Mouse (Mus musculus): ENCODE data around the gene Slc3a2. TPM values are rescaled to one million over a fixed set of nuclear protein-coding genes. Genes with fewer than 3 reads are reported as not detected.

Gene Slc3a2
- polyA plus RNA-seq, 1 experiment from 2014 or later: 118 TPM

DNA sequence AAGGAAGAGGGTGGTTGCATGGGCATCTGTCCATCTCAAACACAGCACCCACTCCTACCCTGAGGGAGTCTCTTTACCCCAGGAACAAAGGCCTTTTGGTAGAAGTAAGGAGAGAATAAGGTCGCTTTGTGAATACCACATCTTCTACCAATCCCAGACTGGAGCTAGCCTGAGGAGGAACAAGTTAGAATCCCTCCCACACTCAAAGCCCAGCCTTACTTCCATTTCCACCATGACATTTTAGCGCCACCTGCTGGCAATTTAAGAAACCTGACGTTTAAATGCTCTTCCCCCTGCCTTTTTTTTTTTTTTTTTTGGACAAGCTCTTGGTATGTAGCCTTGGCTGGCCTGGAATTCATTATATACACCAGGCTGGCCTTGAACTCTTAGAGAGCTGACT lies 40.2 kb downstream of the Slc3a2 start:
- peak; percentile 36 for ATAC-seq (ENCODE audit: low read depth)

DNA sequence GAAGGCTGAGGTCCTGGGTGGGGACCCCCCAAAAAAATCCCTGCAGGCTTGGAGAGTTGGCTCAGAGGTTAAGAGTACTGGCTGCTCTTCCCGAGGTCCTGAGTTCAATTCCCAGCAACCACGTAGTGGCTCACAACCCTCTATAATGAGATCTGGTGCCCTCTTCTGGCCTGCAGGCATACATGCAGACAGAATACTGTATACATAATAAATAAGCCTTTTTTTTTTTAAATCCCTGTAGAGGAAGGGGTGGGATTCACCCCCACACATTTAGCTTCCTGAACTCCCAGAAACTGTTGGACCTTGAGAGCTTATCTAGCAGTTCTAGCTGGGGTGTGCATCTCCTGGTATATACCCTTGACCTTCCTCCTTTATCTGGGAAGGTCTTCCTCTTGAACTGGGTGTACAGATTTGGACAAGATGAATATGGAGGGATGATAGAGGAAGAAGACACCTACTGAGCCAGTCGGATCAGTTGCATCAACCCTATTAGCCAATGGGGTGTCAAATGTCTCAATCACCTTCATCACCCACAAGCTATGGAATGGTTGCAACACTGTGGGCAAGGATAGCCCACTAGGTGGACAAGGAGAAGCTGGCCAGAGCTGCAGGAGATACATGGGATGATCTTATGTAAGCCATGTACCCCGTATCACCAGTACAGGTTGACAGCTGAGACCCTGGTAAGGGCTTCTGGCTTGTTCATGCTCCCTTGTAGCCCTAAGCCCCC lies 41.4 kb downstream of the Slc3a2 start:
- Histone ChIP-seq H3K9me3 (replicated peaks) (no peaks in the 10 kb centered on the region), H3K36me3 (no peaks in the 10 kb centered on the region), H3K4me3 (replicated peaks) (no peak overlapping the region), H3K4me2 (no peak overlapping the region), H3K9ac (no peak overlapping the region), H3K27ac (no peak overlapping the region), H3K27me3 (no peaks in the 10 kb centered on the region), H3K4me1 (replicated peaks) (peaks cover 3% of the 10 kb centered on the region; the same call in 1 of the 2 replicates)
- 66% methylated on average over 4 of the region's 4 CpGs for WGBS (ENCODE audit: insufficient replicate concordance)
- ATAC-seq (ENCODE audit: low read depth) (no peak), DNase-seq (no peak)

More for the DNA sequence above, 40.2 kb downstream of the Slc3a2 start:
- H3K9ac ChIP-seq: no peak overlapping the region
- H3K4me1 ChIP-seq (replicated peaks): peaks cover 3% of the 10 kb centered on the region; the same call in 1 of the 2 replicates
- H3K27ac ChIP-seq: no peak overlapping the region
- DNase-seq: peak; percentile 57
- WGBS (ENCODE audit: insufficient replicate concordance): 4% methylated on average over 3 of the region's 3 CpGs
- no peaks in the 10 kb centered on the region for H3K27me3 ChIP-seq
- no peaks in the 10 kb centered on the region for H3K9me3 ChIP-seq (replicated peaks)
- no peak overlapping the region for H3K4me2 ChIP-seq
- no peaks in the 10 kb centered on the region for H3K36me3 ChIP-seq
- no peak overlapping the region for H3K4me3 ChIP-seq (replicated peaks)

DNA sequence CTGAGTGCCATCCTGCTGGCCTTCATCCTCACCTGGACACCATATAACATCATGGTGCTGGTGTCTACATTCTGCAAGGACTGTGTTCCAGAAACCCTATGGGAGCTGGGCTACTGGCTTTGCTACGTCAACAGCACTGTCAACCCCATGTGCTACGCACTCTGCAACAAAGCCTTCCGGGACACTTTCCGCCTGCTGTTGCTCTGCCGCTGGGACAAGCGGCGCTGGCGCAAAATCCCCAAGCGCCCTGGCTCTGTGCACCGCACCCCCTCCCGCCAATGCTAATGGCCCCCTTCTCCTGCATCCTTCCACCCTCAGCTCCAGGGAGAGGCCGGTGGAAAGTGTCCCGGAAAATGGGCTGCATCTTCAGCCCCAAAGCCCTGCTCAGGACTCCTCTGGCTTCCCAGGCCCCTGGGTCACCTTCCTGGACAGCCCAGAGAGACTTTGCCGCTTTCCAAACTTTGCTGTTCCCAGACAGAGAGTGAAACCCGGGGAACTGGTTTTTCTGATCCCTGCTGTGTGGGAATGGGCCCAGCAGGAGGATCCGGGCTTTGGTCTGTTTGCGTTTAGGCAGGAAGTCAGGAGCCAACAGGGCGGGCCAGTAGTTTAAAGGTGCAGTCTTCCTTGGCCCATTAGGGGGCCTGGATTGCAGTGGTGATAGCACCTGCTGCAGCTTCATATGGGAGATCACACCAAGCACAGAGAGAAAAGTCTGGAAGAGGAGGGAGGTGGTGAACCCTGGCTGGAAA lies 44.0 kb downstream of the Slc3a2 start:
- H3K9me3 ChIP-seq (replicated peaks): no peaks in the 10 kb centered on the region
- no peak overlapping the region for H3K4me3 ChIP-seq (replicated peaks)
- DNase-seq (no peak), ATAC-seq (ENCODE audit: low read depth) (no peak)
- H3K27ac ChIP-seq: no peak overlapping the region
- 44% methylated on average over 18 of the region's 18 CpGs for WGBS (ENCODE audit: insufficient replicate concordance)
- H3K4me2 ChIP-seq: peak overlapping the region; percentile 17; the same call in 1 of the 2 replicates
- H3K9ac ChIP-seq: peak overlapping the region; percentile 8; the same call in 1 of the 2 replicates
- H3K36me3 ChIP-seq: no peaks in the 10 kb centered on the region
- H3K27me3 ChIP-seq: no peaks in the 10 kb centered on the region
- peaks cover 13% of the 10 kb centered on the region for H3K4me1 ChIP-seq (replicated peaks)

DNA sequence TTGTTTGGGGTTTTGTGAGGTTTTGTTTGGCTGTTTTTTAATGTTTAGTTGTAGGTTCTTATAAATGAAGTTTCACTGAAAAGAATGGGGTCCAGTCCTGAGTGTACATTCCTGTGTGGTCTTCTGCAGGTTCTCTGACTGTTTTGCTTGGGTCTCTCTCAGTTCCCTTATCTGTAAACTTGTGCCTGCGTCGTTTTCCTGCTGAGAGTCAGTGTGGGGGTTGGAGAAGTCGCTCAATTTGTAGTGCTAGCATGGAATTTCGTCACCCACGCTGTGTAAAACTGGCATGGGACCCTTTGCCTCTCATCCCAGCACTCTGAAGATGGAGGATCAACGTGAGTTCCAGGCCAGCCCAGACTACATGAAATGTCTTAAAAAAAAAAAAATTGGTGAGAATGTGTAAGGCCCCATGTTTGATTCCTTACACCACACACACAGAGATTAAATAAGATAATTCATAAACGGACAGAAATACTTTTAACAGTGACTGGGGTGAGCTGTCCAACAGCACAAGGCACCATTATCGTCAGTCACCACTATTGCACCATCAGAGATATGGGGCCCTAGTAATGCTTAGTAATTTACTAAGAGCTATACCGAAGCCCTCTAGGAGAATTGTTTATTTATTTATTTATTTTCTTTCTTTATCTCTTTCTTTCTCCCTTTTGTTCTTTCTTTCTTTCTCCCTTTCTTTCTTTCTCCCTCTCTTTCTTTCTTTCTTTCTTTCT lies 49.7 kb downstream of the Slc3a2 start:
- peak overlapping the region; percentile 39 for H3K4me2 ChIP-seq
- no peaks in the 10 kb centered on the region for H3K36me3 ChIP-seq
- no peaks in the 10 kb centered on the region for H3K9me3 ChIP-seq (replicated peaks)
- DNase-seq: no peak
- no peaks in the 10 kb centered on the region for H3K27me3 ChIP-seq
- H3K27ac ChIP-seq: peak overlapping the region; percentile 65
- H3K9ac ChIP-seq: no peak overlapping the region
- peak; percentile 76 for ATAC-seq (ENCODE audit: low read depth)
- H3K4me3 ChIP-seq (replicated peaks): no peak overlapping the region
- H3K4me1 ChIP-seq (replicated peaks): peaks cover 35% of the 10 kb centered on the region
- WGBS (ENCODE audit: insufficient replicate concordance): 12% methylated on average over 9 of the region's 9 CpGs

DNA sequence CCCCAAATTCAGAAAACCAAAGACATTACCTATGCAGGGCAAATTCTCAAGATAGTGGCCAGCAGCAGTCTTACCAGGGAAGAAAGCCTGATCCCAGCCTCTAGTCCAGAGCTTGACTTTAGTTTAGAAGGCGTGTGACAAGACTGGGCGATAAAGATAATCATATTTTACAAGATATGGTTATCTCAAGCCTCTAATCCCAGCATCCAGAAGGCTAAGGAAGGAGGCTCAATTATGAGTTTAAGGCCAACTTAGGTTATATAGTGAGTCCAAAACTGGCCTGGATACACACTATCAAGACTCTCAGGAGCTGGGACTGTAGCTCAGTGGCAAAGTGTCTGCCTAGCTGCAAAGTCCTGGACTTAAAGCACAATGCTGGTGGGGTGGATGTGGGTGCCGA lies 50.3 kb downstream of the Slc3a2 start:
- H3K4me3 ChIP-seq (replicated peaks): no peak overlapping the region
- no peak overlapping the region for H3K9ac ChIP-seq
- H3K4me2 ChIP-seq: peak overlapping the region; percentile 39
- H3K27ac ChIP-seq: peak overlapping the region; percentile 65
- H3K36me3 ChIP-seq: no peaks in the 10 kb centered on the region
- no peak for DNase-seq
- H3K9me3 ChIP-seq (replicated peaks): no peaks in the 10 kb centered on the region
- no peaks in the 10 kb centered on the region for H3K27me3 ChIP-seq
- peak; percentile 84 for ATAC-seq (ENCODE audit: low read depth)
- peaks cover 35% of the 10 kb centered on the region for H3K4me1 ChIP-seq (replicated peaks)
- WGBS (ENCODE audit: insufficient replicate concordance): 29% methylated on average over 3 of the region's 3 CpGs

DNA sequence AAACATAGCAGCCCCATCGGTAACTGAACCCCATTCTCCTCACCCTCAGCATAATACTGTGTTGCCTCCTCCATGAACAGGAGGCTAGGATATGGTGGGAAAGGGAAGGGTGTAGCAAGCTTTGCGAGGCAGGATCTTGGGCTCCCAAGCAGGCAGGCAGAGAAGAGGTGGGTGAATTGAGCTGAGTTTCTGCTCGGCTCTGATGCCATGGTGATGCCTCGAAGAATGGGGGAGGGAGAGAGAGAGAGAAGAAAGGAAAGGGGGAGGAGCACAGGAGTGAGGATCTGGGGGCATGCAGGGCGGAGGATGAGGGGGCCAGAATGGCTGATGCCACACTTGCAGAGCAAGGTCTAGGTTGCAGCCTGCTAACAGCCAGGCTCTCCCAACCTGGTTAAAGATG lies 57.4 kb downstream of the Slc3a2 start:
- Histone ChIP-seq H3K4me3 (replicated peaks) (no peak overlapping the region), H3K9ac (no peak overlapping the region), H3K27me3 (peaks cover 28% of the 10 kb centered on the region), H3K4me1 (replicated peaks) (peaks cover 41% of the 10 kb centered on the region), H3K27ac (no peak overlapping the region), H3K4me2 (no peak overlapping the region), H3K36me3 (no peaks in the 10 kb centered on the region), H3K9me3 (replicated peaks) (no peaks in the 10 kb centered on the region)
- ATAC-seq (ENCODE audit: low read depth) (no peak), DNase-seq (no peak)
- WGBS (ENCODE audit: insufficient replicate concordance): 58% methylated on average over 5 of the region's 5 CpGs

DNA sequence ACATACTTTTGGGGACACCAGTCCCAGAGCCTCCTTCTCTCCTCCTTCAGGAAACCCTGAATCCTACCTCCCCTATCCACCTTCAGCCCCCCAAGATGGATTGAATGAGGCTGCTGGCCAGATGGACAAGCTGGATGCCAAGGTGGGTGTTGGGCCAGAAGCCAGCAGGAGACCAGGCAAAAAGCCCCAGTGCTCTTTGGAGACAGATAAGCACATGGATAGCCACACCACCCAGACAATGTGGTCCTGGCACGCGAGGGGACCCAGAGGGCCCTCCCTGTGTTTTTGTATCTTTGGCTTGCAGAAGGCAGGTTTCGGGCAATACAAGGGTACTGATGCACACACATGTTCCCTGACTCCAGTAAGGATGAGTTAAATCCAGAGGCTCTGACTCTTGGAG lies 58.3 kb downstream of the Slc3a2 start:
- Histone ChIP-seq H3K4me3 (replicated peaks) (no peak overlapping the region), H3K4me1 (replicated peaks) (peaks cover 41% of the 10 kb centered on the region), H3K9me3 (replicated peaks) (no peaks in the 10 kb centered on the region), H3K36me3 (no peaks in the 10 kb centered on the region), H3K27me3 (peaks cover 34% of the 10 kb centered on the region), H3K27ac (no peak overlapping the region), H3K9ac (no peak overlapping the region), H3K4me2 (no peak overlapping the region)
- no peak for ATAC-seq (ENCODE audit: low read depth)
- DNase-seq: no peak
- 26% methylated on average over 3 of the region's 3 CpGs for WGBS (ENCODE audit: insufficient replicate concordance)

DNA sequence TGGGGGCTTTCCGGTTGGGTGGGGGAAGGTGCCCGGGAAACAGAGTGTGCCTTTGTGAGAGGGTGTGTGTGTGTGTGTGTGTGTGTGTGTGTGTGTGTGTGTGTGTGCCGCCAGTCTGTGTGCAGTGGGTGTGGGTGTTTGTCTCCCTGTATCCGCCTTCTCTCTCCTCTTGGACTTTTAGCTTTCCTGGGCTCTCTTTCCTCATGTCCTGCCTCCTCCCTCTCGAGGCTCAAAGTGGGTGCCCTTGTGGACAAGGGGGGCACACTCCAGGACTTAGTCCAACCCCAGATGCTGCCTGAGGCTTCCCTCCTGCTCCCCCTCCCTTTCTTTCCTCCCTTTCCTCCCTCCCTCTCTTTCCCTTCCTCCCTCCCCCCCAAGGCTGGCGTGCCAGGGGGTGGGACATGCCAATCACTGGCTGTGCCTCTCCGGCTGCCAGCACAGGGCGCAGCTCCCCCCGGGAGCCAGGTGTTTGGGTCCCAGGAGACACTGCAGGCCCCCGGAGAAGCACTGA lies 59.2 kb downstream of the Slc3a2 start:
- WGBS (ENCODE audit: insufficient replicate concordance): 47% methylated on average over 9 of the region's 10 CpGs
- H3K27ac ChIP-seq: no peak overlapping the region
- DNase-seq (no peak), ATAC-seq (ENCODE audit: low read depth) (no peak)
- H3K4me3 ChIP-seq (replicated peaks): no peak overlapping the region
- H3K9me3 ChIP-seq (replicated peaks): no peaks in the 10 kb centered on the region
- peaks cover 41% of the 10 kb centered on the region for H3K4me1 ChIP-seq (replicated peaks)
- H3K9ac ChIP-seq: no peak overlapping the region
- no peaks in the 10 kb centered on the region for H3K36me3 ChIP-seq
- H3K4me2 ChIP-seq: no peak overlapping the region
- peaks cover 34% of the 10 kb centered on the region for H3K27me3 ChIP-seq

DNA sequence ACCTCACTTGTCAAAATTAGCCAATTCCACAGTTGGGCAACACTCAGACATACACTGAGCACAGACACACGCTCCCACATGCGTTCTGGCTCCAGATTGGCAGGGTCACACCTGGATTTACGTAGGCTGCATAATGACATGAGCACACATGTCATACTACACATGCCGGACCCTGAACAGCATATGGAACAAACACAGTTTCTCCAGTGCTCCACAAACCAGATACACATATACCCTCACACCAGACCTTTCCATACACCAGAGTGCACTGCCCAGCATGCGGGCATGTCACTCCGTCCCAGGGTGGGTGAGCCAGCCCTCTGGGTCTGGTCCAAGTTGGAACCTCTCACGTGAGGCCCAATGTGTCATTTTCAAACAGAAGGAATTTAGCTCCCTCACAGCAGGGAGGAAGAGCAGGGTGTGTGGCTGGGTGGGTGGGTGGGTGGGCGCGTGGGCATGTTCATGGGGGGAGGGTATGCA lies 59.8 kb downstream of the Slc3a2 start, which contains the start of gene Chrm1:
TSS of gene Chrm1 (plus strand) at position 430 of the 480 bp plus-strand sequence.
- H3K9ac ChIP-seq: 0 out of 2 replicates have a peak within 1 kb of the TSS, but pooled peaks have one; percentile 60
- H3K4me2 ChIP-seq: peak within 1 kb of the TSS; percentile 76
- ATAC-seq (ENCODE audit: low read depth) (no peak), DNase-seq (no peak)
- no peaks in the 10 kb centered on the region for H3K36me3 ChIP-seq
- WGBS (ENCODE audit: insufficient replicate concordance): 73% methylated on average over 9 of the region's 9 CpGs
- 0 out of 2 replicates have a peak within 1 kb of the TSS, but pooled peaks have one; percentile 48 for H3K4me3 ChIP-seq (replicated peaks)
- H3K27ac ChIP-seq: no peak within 1 kb of the TSS
- H3K27me3 ChIP-seq: peaks cover 34% of the 10 kb centered on the region
- H3K4me1 ChIP-seq (replicated peaks): peaks cover 41% of the 10 kb centered on the region
- H3K9me3 ChIP-seq (replicated peaks): no peaks in the 10 kb centered on the region

DNA sequence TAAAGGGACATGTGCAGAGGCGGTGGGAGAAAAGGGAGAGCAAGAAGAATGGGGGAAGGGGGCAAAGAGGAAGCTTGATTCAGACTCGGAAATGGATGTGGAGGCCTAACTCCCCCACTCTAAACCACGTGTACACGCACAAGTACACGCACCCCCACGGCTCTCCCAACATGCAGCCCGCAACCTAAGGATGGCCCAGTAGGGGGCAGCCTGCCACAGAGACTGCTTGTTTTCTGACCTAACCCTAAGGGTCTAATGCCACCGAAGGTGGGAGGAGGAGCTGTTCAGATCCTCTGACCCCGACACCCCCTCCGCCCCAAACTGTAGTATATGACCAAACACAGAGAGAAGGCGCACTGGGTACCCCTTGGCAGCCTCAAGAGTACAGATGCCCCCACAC lies 60.8 kb downstream of the Slc3a2 start:
- Histone ChIP-seq H3K9ac (peak overlapping the region; percentile 60), H3K27ac (no peak overlapping the region), H3K4me2 (peak overlapping the region; percentile 76), H3K9me3 (replicated peaks) (no peaks in the 10 kb centered on the region), H3K27me3 (peaks cover 37% of the 10 kb centered on the region), H3K4me1 (replicated peaks) (peaks cover 40% of the 10 kb centered on the region), H3K4me3 (replicated peaks) (peak overlapping the region; percentile 48), H3K36me3 (no peaks in the 10 kb centered on the region)
- peak; percentile 35; the same call in 1 of the 2 replicates for ATAC-seq (ENCODE audit: low read depth)
- peak; percentile 42 for DNase-seq
- 3% methylated on average over 11 of the region's 11 CpGs for WGBS (ENCODE audit: insufficient replicate concordance)
